Mouse (Mus musculus): ENCODE data around the gene Vps72. TPM values are rescaled to one million over a fixed set of nuclear protein-coding genes. Genes with fewer than 3 reads are reported as not detected.

Gene Vps72
- polyA plus RNA-seq, 1 experiment from 2014 or later = 111 TPM

GRCm38 (mm10) chr3:95164256-95164550, 53.4 kb downstream of the Vps72 start:
- Histone ChIP-seq H3K4me3 (ENCODE audit: low read depth, low read length) (no peak overlapping the region), H3K36me3 (ENCODE audit: control insufficient read depth, insufficient read depth, low read length) (no peaks in the 10 kb centered on the region), H3K9me3 (ENCODE audit: control insufficient read depth, low read length) (no peaks in the 10 kb centered on the region), H3K9ac (ENCODE audit: low read depth, low read length) (no peak overlapping the region), H3K27me3 (replicated peaks; ENCODE audit: control insufficient read depth, insufficient read depth, low read length) (peaks cover 39% of the 10 kb centered on the region), H3K4me2 (no peak overlapping the region), H3K27ac (ENCODE audit: low read depth, low read length) (no peak overlapping the region), H3K4me1 (replicated peaks; ENCODE audit: control insufficient read depth, insufficient read depth, low read length) (peaks cover 15% of the 10 kb centered on the region)
- ATAC-seq (replicated peaks; ENCODE audit: low FRiP score) = no peak
- 70% methylated on average over 5 of the region's 5 CpGs for WGBS
- DNase-seq (ENCODE audit: low spot score) = no peak

DNA sequence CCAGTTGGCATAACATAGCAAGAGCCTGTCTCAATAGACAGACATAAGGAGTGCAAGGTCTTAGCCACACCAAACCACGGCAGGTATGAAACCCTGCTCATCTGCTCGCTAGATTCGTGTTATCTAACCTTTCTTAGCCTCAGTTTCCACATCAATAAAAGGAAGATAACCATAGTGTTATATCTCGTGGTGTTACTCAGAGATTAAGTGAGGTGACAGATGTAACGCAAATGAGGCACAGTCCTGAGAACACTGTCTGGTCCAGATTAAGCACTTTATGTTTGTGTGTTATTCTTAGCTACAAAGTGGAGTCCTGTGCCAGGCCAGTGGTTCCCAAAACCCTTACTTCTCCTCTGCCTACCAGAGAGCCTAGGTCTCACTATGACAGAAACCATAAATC, 54.0 kb downstream of the Vps72 start:
- Histone ChIP-seq H3K4me2 (no peak overlapping the region), H3K27me3 (replicated peaks; ENCODE audit: control insufficient read depth, insufficient read depth, low read length) (peaks cover 40% of the 10 kb centered on the region), H3K27ac (ENCODE audit: low read depth, low read length) (no peak overlapping the region), H3K4me3 (ENCODE audit: low read depth, low read length) (no peak overlapping the region), H3K36me3 (ENCODE audit: control insufficient read depth, insufficient read depth, low read length) (no peaks in the 10 kb centered on the region), H3K9me3 (ENCODE audit: control insufficient read depth, low read length) (no peaks in the 10 kb centered on the region), H3K4me1 (replicated peaks; ENCODE audit: control insufficient read depth, insufficient read depth, low read length) (peaks cover 10% of the 10 kb centered on the region), H3K9ac (ENCODE audit: low read depth, low read length) (no peak overlapping the region)
- no peak for ATAC-seq (replicated peaks; ENCODE audit: low FRiP score)
- 57% methylated on average over 5 of the region's 5 CpGs for WGBS
- no peak for DNase-seq (ENCODE audit: low spot score)

DNA sequence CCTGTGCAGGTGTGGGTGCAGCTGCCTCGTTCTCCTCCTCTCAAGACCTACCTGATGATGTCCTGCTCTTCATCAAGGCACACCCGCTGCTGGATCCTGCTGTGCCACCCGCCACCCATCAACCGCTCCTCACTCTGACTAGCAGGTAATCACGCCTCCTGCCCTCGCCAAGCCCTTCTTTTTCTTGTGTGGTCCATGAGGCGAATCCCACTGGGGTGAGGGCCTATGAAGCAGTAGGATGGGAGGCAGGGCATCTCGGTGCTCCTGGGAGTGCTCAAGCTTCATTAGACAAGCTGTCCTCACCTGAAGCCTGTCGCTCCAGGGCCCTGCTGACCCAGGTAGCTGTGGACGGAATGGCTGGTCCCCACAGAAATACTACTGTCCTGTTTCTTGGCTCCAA, 59.2 kb downstream of the Vps72 start:
- Histone ChIP-seq H3K36me3 (ENCODE audit: control insufficient read depth, insufficient read depth, low read length) (peaks cover 3% of the 10 kb centered on the region; the same call in 1 of the 2 replicates), H3K4me1 (replicated peaks; ENCODE audit: control insufficient read depth, insufficient read depth, low read length) (peaks cover 13% of the 10 kb centered on the region), H3K9me3 (ENCODE audit: control insufficient read depth, low read length) (no peaks in the 10 kb centered on the region), H3K4me2 (no peak overlapping the region), H3K27ac (ENCODE audit: low read depth, low read length) (no peak overlapping the region), H3K27me3 (replicated peaks; ENCODE audit: control insufficient read depth, insufficient read depth, low read length) (peaks cover 47% of the 10 kb centered on the region), H3K9ac (ENCODE audit: low read depth, low read length) (no peak overlapping the region), H3K4me3 (ENCODE audit: low read depth, low read length) (no peak overlapping the region)
- ATAC-seq (replicated peaks; ENCODE audit: low FRiP score) (no peak), DNase-seq (ENCODE audit: low spot score) (no peak)
- 84% methylated on average over 10 of the region's 10 CpGs for WGBS

GRCm38 (mm10) chr3:95171105-95171504, 60.3 kb downstream of the Vps72 start:
- peaks cover 3% of the 10 kb centered on the region; the same call in 1 of the 2 replicates for H3K36me3 ChIP-seq (ENCODE audit: control insufficient read depth, insufficient read depth, low read length)
- no peak overlapping the region for H3K4me2 ChIP-seq
- H3K27ac ChIP-seq (ENCODE audit: low read depth, low read length) = no peak overlapping the region
- no peak overlapping the region for H3K4me3 ChIP-seq (ENCODE audit: low read depth, low read length)
- H3K27me3 ChIP-seq (replicated peaks; ENCODE audit: control insufficient read depth, insufficient read depth, low read length) = peaks cover 47% of the 10 kb centered on the region
- H3K4me1 ChIP-seq (replicated peaks; ENCODE audit: control insufficient read depth, insufficient read depth, low read length) = peaks cover 12% of the 10 kb centered on the region
- no peak overlapping the region for H3K9ac ChIP-seq (ENCODE audit: low read depth, low read length)
- no peaks in the 10 kb centered on the region for H3K9me3 ChIP-seq (ENCODE audit: control insufficient read depth, low read length)
- 69% methylated on average over 6 of the region's 6 CpGs for WGBS
- DNase-seq (ENCODE audit: low spot score) (no peak), ATAC-seq (replicated peaks; ENCODE audit: low FRiP score) (no peak)

Small RNA genes lying within 50 kb of the gene (microRNA-seq; reads per million reads assigned to microRNA genes)
- not detected for gene Mir8099-1 (ENCODE audit: borderline number of aligned reads)

Other genes with a start within 250 kb of the Vps72 start
- 342 and 349 TPM in 2 replicates for gene Psmb4, start 224.1 kb upstream of the Vps72 start, polyA plus RNA-seq (2014; fragmentation: Nextera tagmentation; extraction: Ambion mirVana)
- gene Selenbp1, start 178.0 kb upstream of the Vps72 start, polyA plus RNA-seq (2014; fragmentation: Nextera tagmentation; extraction: Ambion mirVana) = 68.2 and 82.0 TPM in 2 replicates
- 4.5 and 4.9 TPM in 2 replicates for gene Rfx5, start 156.9 kb upstream of the Vps72 start, polyA plus RNA-seq (2014; fragmentation: Nextera tagmentation; extraction: Ambion mirVana)
- gene Pi4kb, start 136.3 kb upstream of the Vps72 start, polyA plus RNA-seq (2014; fragmentation: Nextera tagmentation; extraction: Ambion mirVana) = 17.0 and 20.5 TPM in 2 replicates
- gene Zfp687, start 95.6 kb upstream of the Vps72 start, polyA plus RNA-seq (2014; fragmentation: Nextera tagmentation; extraction: Ambion mirVana) = 20.2 and 23.7 TPM in 2 replicates
- 290 and 304 TPM in 2 replicates for gene Psmd4, start 68.4 kb upstream of the Vps72 start, polyA plus RNA-seq (2014; fragmentation: Nextera tagmentation; extraction: Ambion mirVana)
- gene Pip5k1a, start 4.1 kb upstream of the Vps72 start, polyA plus RNA-seq (2014; fragmentation: Nextera tagmentation; extraction: Ambion mirVana) = 10.9 and 12.8 TPM in 2 replicates
- gene Tmod4, start 13.5 kb downstream of the Vps72 start, polyA plus RNA-seq (2014; fragmentation: Nextera tagmentation; extraction: Ambion mirVana) = 1.1 TPM in 2 replicates
- gene Scnm1, start 23.0 kb downstream of the Vps72 start, polyA plus RNA-seq (2014; fragmentation: Nextera tagmentation; extraction: Ambion mirVana) = 53.1 and 58.5 TPM in 2 replicates
- gene Lysmd1, start 23.1 kb downstream of the Vps72 start, polyA plus RNA-seq (2014; fragmentation: Nextera tagmentation; extraction: Ambion mirVana) = 8.9 and 9.1 TPM in 2 replicates
- 4.8 and 5.4 TPM in 2 replicates for gene Tnfaip8l2, start 31.3 kb downstream of the Vps72 start, polyA plus RNA-seq (2014; fragmentation: Nextera tagmentation; extraction: Ambion mirVana)
- gene Sema6c, start 49.4 kb downstream of the Vps72 start, polyA plus RNA-seq (2014; fragmentation: Nextera tagmentation; extraction: Ambion mirVana) = 2.5 and 2.8 TPM in 2 replicates
- 9.1 and 9.3 TPM in 2 replicates for gene Gabpb2, start 106.9 kb downstream of the Vps72 start, polyA plus RNA-seq (2014; fragmentation: Nextera tagmentation; extraction: Ambion mirVana)
- 93.6 and 102 TPM in 2 replicates for gene Cdc42se1, start 117.7 kb downstream of the Vps72 start, polyA plus RNA-seq (2014; fragmentation: Nextera tagmentation; extraction: Ambion mirVana)
- gene Mllt11, start 121.1 kb downstream of the Vps72 start, polyA plus RNA-seq (2014; fragmentation: Nextera tagmentation; extraction: Ambion mirVana) = 8.6 and 8.7 TPM in 2 replicates
- gene Gm128, start 130.6 kb downstream of the Vps72 start, polyA plus RNA-seq (2014; fragmentation: Nextera tagmentation; extraction: Ambion mirVana) = 0.95 and 1.0 TPM in 2 replicates
- 0.08 and 0.25 TPM in 2 replicates for gene Bnipl, start 140.2 kb downstream of the Vps72 start, polyA plus RNA-seq (2014; fragmentation: Nextera tagmentation; extraction: Ambion mirVana)
- gene Mindy1, start 170.3 kb downstream of the Vps72 start, polyA plus RNA-seq (2014; fragmentation: Nextera tagmentation; extraction: Ambion mirVana) = 29.0 and 29.9 TPM in 2 replicates
- gene Prune1, start 171.1 kb downstream of the Vps72 start, polyA plus RNA-seq (2014; fragmentation: Nextera tagmentation; extraction: Ambion mirVana) = 19.8 and 22.7 TPM in 2 replicates
- 5.5 and 6.7 TPM in 2 replicates for gene Anxa9, start 196.2 kb downstream of the Vps72 start, polyA plus RNA-seq (2014; fragmentation: Nextera tagmentation; extraction: Ambion mirVana)
- 178 and 182 TPM in 2 replicates for gene Cers2, start 203.8 kb downstream of the Vps72 start, polyA plus RNA-seq (2014; fragmentation: Nextera tagmentation; extraction: Ambion mirVana)
- gene Setdb1, start 246.2 kb downstream of the Vps72 start, polyA plus RNA-seq (2014; fragmentation: Nextera tagmentation; extraction: Ambion mirVana) = 47.0 and 57.6 TPM in 2 replicates

Measured in liver, embryonic 11.5 days (tissue).